Mouse (Mus musculus) cerebellum, adult 9-10 months (tissue): Measurements from ENCODE around the gene Slc38a1.

Experiments
- DNase-seq: peaks from one replicate; pipeline ENCODE4 v3.0.0; 2022

The Slc38a1 gene

GRCm38 (mm10) chr15:96607422-96607821 lies 35.3 kb downstream of the Slc38a1 start:
- no peak for DNase-seq

GRCm38 (mm10) chr15:96604282-96604681 lies 38.4 kb downstream of the Slc38a1 start:
- no peak for DNase-seq

GRCm38 (mm10) chr15:96602043-96602442 lies 40.7 kb downstream of the Slc38a1 start:
- DNase-seq = no peak

- DNase-seq = peak; percentile 46
Observed at GRCm38 (mm10) chr15:96599852-96600781, 42.6 kb downstream of the Slc38a1 start.

GRCm38 (mm10) chr15:96598888-96599578 lies 43.7 kb downstream of the Slc38a1 start:
- DNase-seq = no peak

- DNase-seq = no peak
Observed at GRCm38 (mm10) chr15:96597116-96597515, 45.6 kb downstream of the Slc38a1 start.

- no peak for DNase-seq
Observed at GRCm38 (mm10) chr15:96594316-96594715, 48.4 kb downstream of the Slc38a1 start.

- no peak for DNase-seq
Observed at GRCm38 (mm10) chr15:96593866-96594265, 48.8 kb downstream of the Slc38a1 start.

- DNase-seq = no peak
Observed at GRCm38 (mm10) chr15:96593457-96593856, 49.3 kb downstream of the Slc38a1 start.

GRCm38 (mm10) chr15:96592976-96593375 lies 49.7 kb downstream of the Slc38a1 start:
- no peak for DNase-seq

GRCm38 (mm10) chr15:96591876-96592417 lies 50.8 kb downstream of the Slc38a1 start:
- no peak for DNase-seq

GRCm38 (mm10) chr15:96588996-96589657 lies 53.6 kb downstream of the Slc38a1 start:
- DNase-seq = no peak

GRCm38 (mm10) chr15:96587998-96588397 lies 54.7 kb downstream of the Slc38a1 start:
- DNase-seq = no peak

GRCm38 (mm10) chr15:96583371-96584008 lies 59.2 kb downstream of the Slc38a1 start:
- no peak for DNase-seq

- DNase-seq = no peak
Observed at GRCm38 (mm10) chr15:96576998-96577397, 65.7 kb downstream of the Slc38a1 start.

- DNase-seq = no peak
Observed at GRCm38 (mm10) chr15:96568983-96569363, 73.7 kb downstream of the Slc38a1 start.

GRCm38 (mm10) chr15:96568271-96568982 lies 74.3 kb downstream of the Slc38a1 start:
- no peak for DNase-seq

GRCm38 (mm10) chr15:96566850-96567271 lies 75.9 kb downstream of the Slc38a1 start:
- DNase-seq = no peak

- no peak for DNase-seq
Observed at GRCm38 (mm10) chr15:96563852-96564251, 78.9 kb downstream of the Slc38a1 start.

GRCm38 (mm10) chr15:96562521-96562920 lies 80.2 kb downstream of the Slc38a1 start:
- DNase-seq = no peak

GRCm38 (mm10) chr15:96560576-96561298 lies 82.0 kb downstream of the Slc38a1 start:
- no peak for DNase-seq
